Mouse (Mus musculus) ES-Bruce4 (cell line): Measurements from ENCODE around the gene Pibf1.

Source experiments
- CTCF ChIP-seq: IDR thresholded peaks from one replicate; pipeline ENCODE4 v1.8.1; 2011; ENCODE audit warnings: low read depth, low read length
- POLR2A ChIP-seq: IDR thresholded peaks from one replicate; pipeline ENCODE4 v1.8.1; 2011; ENCODE audit warnings: low read length; ENCODE audit not compliant: insufficient read depth

DNA sequence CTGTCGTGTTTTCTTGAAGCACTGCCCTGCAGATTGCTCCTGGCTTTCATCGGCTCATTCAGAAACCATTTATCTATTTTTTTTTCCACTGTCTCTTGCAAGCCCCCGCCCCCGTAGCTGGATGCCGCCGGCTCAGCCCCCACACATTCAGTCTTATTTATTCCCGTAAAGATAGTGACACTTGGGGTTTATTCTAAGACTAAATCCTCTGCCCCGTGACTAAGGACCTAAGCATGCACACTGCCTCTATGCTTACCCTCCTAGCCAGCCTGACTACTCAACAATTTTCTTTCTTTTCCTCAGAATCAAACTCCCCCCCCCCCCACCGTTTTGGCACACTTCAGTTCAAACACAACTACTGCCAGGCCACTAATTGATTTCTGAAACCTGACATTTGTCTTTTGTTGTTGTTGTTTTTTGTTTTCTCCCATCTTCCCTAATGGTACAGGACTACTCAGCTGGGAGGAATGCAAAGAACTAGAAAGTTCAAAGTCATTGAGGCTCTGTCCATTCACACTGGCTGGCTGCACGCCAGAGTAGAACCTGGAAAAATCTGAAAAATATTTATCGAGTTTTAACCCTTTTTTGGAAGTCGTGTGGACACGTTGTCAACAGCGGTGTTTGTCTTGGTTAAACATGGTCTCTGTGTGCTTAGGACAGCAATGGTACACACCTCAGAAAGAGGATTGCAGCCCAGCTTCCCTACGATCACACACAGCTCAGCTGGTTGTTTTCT, 196.6 kb downstream of the Pibf1 start:
- no peak for TF ChIP-seq POLR2A
- TF ChIP-seq CTCF = no peak
